Mouse (Mus musculus) bone marrow macrophage, adult 2 months (primary cell): Measurements from ENCODE around the gene Bcl7c.

Source experiments
- CTCF ChIP-seq: IDR thresholded peaks from 2 replicates; pipeline ENCODE4 v1.5.1; 2012; ENCODE audit warnings: low read depth, mild to moderate bottlenecking, low read length, moderate library complexity
- POLR2A ChIP-seq: IDR thresholded peaks from 2 replicates; pipeline ENCODE4 v1.6.1; 2012; ENCODE audit warnings: mild to moderate bottlenecking, low read depth, low read length, borderline replicate concordance

GRCm38 (mm10) chr7:127617962-127618361, 90.8 kb downstream of the Bcl7c start:
- TF ChIP-seq POLR2A, result no peak
- TF ChIP-seq CTCF, result no peak
